Mouse (Mus musculus) lung, embryonic 16.5 days (tissue): Measurements from ENCODE around the gene Mef2a. TPM values are rescaled to one million over a fixed set of nuclear protein-coding genes. Genes with fewer than 3 reads are reported as not detected.

Experiments
- ATAC-seq: fragments of 200-750 bp; cut with Nextera tagmentation; 2 replicates; pipeline ENCODE4 v1.8.0; 2017; ENCODE audit warnings: low read depth, mild to moderate bottlenecking, moderate library complexity
- H3K27ac ChIP-seq: fragments of 300-500 bp; sonication (generic); 2 replicates; pipeline ENCODE4 v1.5.1; 2014; ENCODE audit warnings: mild to moderate bottlenecking, control low read depth, low read length
- H3K27me3 ChIP-seq: fragments of 300-500 bp; sonication (generic); 2 replicates; pipeline ENCODE4 v1.6.1; 2014; ENCODE audit warnings: low read depth, low read length, mixed read lengths; ENCODE audit not compliant: control insufficient read depth, insufficient read depth
- H3K36me3 ChIP-seq: fragments of 300-500 bp; sonication (generic); 2 replicates; pipeline ENCODE4 v1.6.1; 2014; ENCODE audit warnings: low read length; ENCODE audit not compliant: control insufficient read depth, insufficient read depth
- H3K4me1 ChIP-seq: fragments of 300-500 bp; sonication (generic); replicated peaks from 2 replicates; pipeline ENCODE4 v1.6.1; 2014; ENCODE audit warnings: low read length, mixed read lengths; ENCODE audit not compliant: control insufficient read depth, insufficient read depth
- H3K4me2 ChIP-seq: fragments of 300-500 bp; sonication (generic); 2 replicates; pipeline ENCODE4 v1.6.1; 2014; ENCODE audit warnings: low read depth, low read length, control low read depth
- H3K4me3 ChIP-seq: fragments of 300-500 bp; sonication (generic); 2 replicates; pipeline ENCODE4 v1.5.1; 2014; ENCODE audit warnings: mild to moderate bottlenecking, low read length, control low read depth
- H3K9ac ChIP-seq: fragments of 300-500 bp; sonication (generic); 2 replicates; pipeline ENCODE4 v1.6.1; 2014; ENCODE audit warnings: low read length, control low read depth
- H3K9me3 ChIP-seq: fragments of 300-500 bp; sonication (generic); 2 replicates; pipeline ENCODE4 v1.6.1; 2016; ENCODE audit warnings: low read length; ENCODE audit not compliant: control insufficient read depth
- WGBS: fragments of 180-500 bp; shearing (Covaris S2); extraction: QIAGEN DNeasy Blood & Tissue Kit; methylation state at CpG from one replicate; pipeline ENCODE4 v1.1.7; 2014; 5-methylcytosine and 5-hydroxymethylcytosine counted together
- polyA plus RNA-seq: library from polyadenylated mRNA; unstranded; fragments of >200 nt; fragmentation: Nextera tagmentation; extraction: Ambion mirVana; gene quantifications from 2 replicates; pipeline ENCODE4 v1.2.1, GENCODE M21; 2015

The Mef2a gene
- 61.6 and 65.2 TPM in 2 replicates for polyA plus RNA-seq

GRCm38 (mm10) chr7:67372729-67373583 is at the start of gene Mef2a:
Gene Mef2a, minus strand, starts transcription at chr7:67372858.
- peaks cover 19% of the 10 kb centered on the region for H3K4me1 ChIP-seq
- H3K4me3 ChIP-seq = peak within 1 kb of the TSS; percentile 98
- peak within 1 kb of the TSS; percentile 93 for H3K4me2 ChIP-seq
- no peaks in the 10 kb centered on the region for H3K36me3 ChIP-seq
- peak within 1 kb of the TSS; percentile 100 for H3K27ac ChIP-seq
- peak; percentile 93 for ATAC-seq
- H3K27me3 ChIP-seq = no peaks in the 10 kb centered on the region
- H3K9ac ChIP-seq = peak within 1 kb of the TSS; percentile 99
- WGBS = under 1% methylated on average over 81 of the region's 89 CpGs
- H3K9me3 ChIP-seq = no peaks in the 10 kb centered on the region

GRCm38 (mm10) chr7:67421476-67422186 is 49.0 kb upstream of the Mef2a start:
- Histone ChIP-seq H3K9ac (no peak overlapping the region), H3K4me1 (peaks cover 13% of the 10 kb centered on the region), H3K4me3 (no peak overlapping the region), H3K36me3 (no peaks in the 10 kb centered on the region), H3K27ac (0 out of 2 replicates have a peak overlapping the region, but pooled peaks have one; percentile 15), H3K9me3 (no peaks in the 10 kb centered on the region), H3K4me2 (peak overlapping the region; percentile 6; the same call in 1 of the 2 replicates), H3K27me3 (no peaks in the 10 kb centered on the region)
- WGBS = 22% methylated on average over 12 of the region's 12 CpGs
- peak; percentile 79 for ATAC-seq

GRCm38 (mm10) chr7:67421088-67421475 is 48.4 kb upstream of the Mef2a start:
- H3K27ac ChIP-seq = no peak overlapping the region
- H3K4me3 ChIP-seq = no peak overlapping the region
- H3K4me1 ChIP-seq = peaks cover 13% of the 10 kb centered on the region
- H3K36me3 ChIP-seq = no peaks in the 10 kb centered on the region
- H3K9ac ChIP-seq = no peak overlapping the region
- 20% methylated on average over 3 of the region's 3 CpGs for WGBS
- no peaks in the 10 kb centered on the region for H3K9me3 ChIP-seq
- H3K27me3 ChIP-seq = no peaks in the 10 kb centered on the region
- no peak overlapping the region for H3K4me2 ChIP-seq
- ATAC-seq = no peak

GRCm38 (mm10) chr7:67419591-67420314 is 47.1 kb upstream of the Mef2a start:
- Histone ChIP-seq H3K27ac (no peak overlapping the region), H3K4me1 (peaks cover 13% of the 10 kb centered on the region), H3K27me3 (no peaks in the 10 kb centered on the region), H3K4me3 (no peak overlapping the region), H3K9ac (no peak overlapping the region), H3K9me3 (no peaks in the 10 kb centered on the region), H3K36me3 (no peaks in the 10 kb centered on the region), H3K4me2 (no peak overlapping the region)
- no peak for ATAC-seq
- 69% methylated on average over 17 of the region's 17 CpGs for WGBS

- H3K27ac ChIP-seq = peak overlapping the region; percentile 75
- peaks cover 13% of the 10 kb centered on the region for H3K4me1 ChIP-seq
- no peak overlapping the region for H3K4me2 ChIP-seq
- WGBS = 64% methylated on average over 5 of the region's 5 CpGs
- H3K4me3 ChIP-seq = no peak overlapping the region
- no peaks in the 10 kb centered on the region for H3K9me3 ChIP-seq
- no peaks in the 10 kb centered on the region for H3K27me3 ChIP-seq
- H3K9ac ChIP-seq = no peak overlapping the region
- no peaks in the 10 kb centered on the region for H3K36me3 ChIP-seq
- ATAC-seq = peak; percentile 67
These were observed 45.5 kb upstream of the Mef2a start for GRCm38 (mm10) chr7:67418122-67418521.

- 52% methylated on average over 8 of the region's 8 CpGs for WGBS
- Histone ChIP-seq H3K9ac (no peak overlapping the region), H3K27ac (no peak overlapping the region)
These were observed 42.1 kb upstream of the Mef2a start for GRCm38 (mm10) chr7:67414766-67415165.

GRCm38 (mm10) chr7:67412686-67413085 is 40.0 kb upstream of the Mef2a start:
- no peaks in the 10 kb centered on the region for H3K9me3 ChIP-seq
- H3K4me3 ChIP-seq = no peak overlapping the region
- ATAC-seq = no peak
- no peaks in the 10 kb centered on the region for H3K27me3 ChIP-seq
- H3K36me3 ChIP-seq = no peaks in the 10 kb centered on the region
- H3K4me2 ChIP-seq = no peak overlapping the region
- H3K27ac ChIP-seq = no peak overlapping the region
- no peaks in the 10 kb centered on the region for H3K4me1 ChIP-seq
- 60% methylated on average over 10 of the region's 10 CpGs for WGBS
- no peak overlapping the region for H3K9ac ChIP-seq

More at GRCm38 (mm10) chr7:67414766-67415165, 42.1 kb upstream of the Mef2a start:
- H3K9me3 ChIP-seq = no peaks in the 10 kb centered on the region
- H3K4me3 ChIP-seq = no peak overlapping the region
- no peaks in the 10 kb centered on the region for H3K36me3 ChIP-seq
- H3K4me2 ChIP-seq = no peak overlapping the region
- ATAC-seq = 0 out of 2 replicates have a peak, but pooled peaks have one; percentile 45
- H3K27me3 ChIP-seq = no peaks in the 10 kb centered on the region
- 0 out of 2 replicates have a peak, but pooled peaks cover 2% of the 10 kb centered on the region for H3K4me1 ChIP-seq

- Histone ChIP-seq H3K36me3 (no peaks in the 10 kb centered on the region), H3K27ac (no peak overlapping the region), H3K27me3 (no peaks in the 10 kb centered on the region), H3K4me1 (no peaks in the 10 kb centered on the region), H3K4me2 (no peak overlapping the region), H3K9ac (no peak overlapping the region), H3K4me3 (no peak overlapping the region), H3K9me3 (no peaks in the 10 kb centered on the region)
- ATAC-seq = no peak
- 75% methylated on average over 2 of the region's 2 CpGs for WGBS
These were observed 34.4 kb upstream of the Mef2a start for GRCm38 (mm10) chr7:67407019-67407418.

GRCm38 (mm10) chr7:67404176-67404575 is 31.5 kb upstream of the Mef2a start:
- 80% methylated on average over 2 of the region's 2 CpGs for WGBS

More at GRCm38 (mm10) chr7:67404176-67404575, 31.5 kb upstream of the Mef2a start:
- Histone ChIP-seq H3K4me3 (no peak overlapping the region), H3K36me3 (no peaks in the 10 kb centered on the region), H3K4me2 (no peak overlapping the region), H3K27ac (no peak overlapping the region), H3K4me1 (no peaks in the 10 kb centered on the region), H3K9me3 (no peaks in the 10 kb centered on the region), H3K27me3 (no peaks in the 10 kb centered on the region), H3K9ac (no peak overlapping the region)
- no peak for ATAC-seq
